Mouse (Mus musculus): Measurements from ENCODE around the gene Zc3h10. TPM values are rescaled to one million over a fixed set of nuclear protein-coding genes. Genes with fewer than 3 reads are reported as not detected.

The Zc3h10 gene
- 0.72 and 2.9 TPM in 2 replicates for total RNA-seq (2015; ENCODE audit: low replicate concordance)
- total RNA-seq (2017; ENCODE audit: low replicate concordance): 5.9 and 6.4 TPM in 2 replicates

DNA sequence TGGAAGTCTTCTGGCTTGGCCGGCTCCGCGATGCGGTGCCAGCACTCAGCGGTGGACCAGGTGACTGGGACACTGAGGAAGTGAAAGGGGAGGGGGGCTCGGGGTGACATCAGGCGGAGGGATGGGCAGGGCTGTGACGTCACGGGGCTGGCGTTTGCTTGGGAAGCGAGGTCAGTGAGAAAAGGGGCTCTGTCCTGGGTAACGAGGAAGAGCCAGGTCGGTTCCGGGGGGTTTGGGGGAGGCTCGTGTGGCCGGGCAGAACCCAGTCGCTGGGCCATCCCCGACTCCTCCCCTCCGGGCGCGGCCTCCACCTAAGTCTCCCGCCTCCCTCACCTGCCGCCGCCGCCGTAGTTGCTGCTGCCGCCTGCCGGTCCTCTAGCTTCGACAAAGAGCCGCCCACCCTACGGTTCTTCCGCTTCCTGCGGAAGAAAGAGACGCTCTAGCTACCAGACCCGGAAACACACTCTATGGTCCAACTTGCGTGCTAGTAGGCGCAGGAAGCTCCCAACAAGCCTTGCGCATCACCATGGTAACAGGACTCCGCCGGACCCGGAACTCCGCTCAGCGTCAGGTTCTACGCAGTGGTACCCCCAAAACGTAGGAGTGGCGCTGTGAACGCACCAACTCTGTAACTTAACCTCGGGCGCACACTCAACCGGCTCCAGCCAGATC, at the start of gene Zc3h10:
Gene Zc3h10 (minus strand): TSS at position 414 of the 672 bp plus-strand sequence.
- ATAC-seq (replicated peaks; ENCODE audit: low FRiP score, poor library complexity, severe bottlenecking): peak; percentile 82

DNA sequence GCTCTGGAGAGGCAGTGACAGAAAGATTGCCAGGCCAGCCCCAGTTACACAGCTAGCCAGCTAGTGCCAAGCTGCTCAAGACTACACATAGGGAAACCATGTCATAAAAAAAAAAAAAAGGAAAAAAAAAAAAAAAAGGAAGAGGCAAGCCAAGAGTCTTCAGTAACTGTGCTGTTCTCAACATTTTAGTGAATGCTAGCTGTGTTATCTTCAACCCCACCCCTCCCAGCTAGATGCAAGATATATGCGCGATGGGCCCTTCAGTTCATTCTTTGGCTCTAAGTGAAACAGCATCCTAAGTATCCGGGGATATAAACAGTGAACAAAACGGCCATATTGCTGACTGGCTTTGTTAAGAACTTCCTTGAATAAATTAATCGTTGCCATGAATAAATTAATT, 45.2 kb upstream of the Zc3h10 start:
- ATAC-seq (replicated peaks; ENCODE audit: low FRiP score, poor library complexity, severe bottlenecking): no peak

DNA sequence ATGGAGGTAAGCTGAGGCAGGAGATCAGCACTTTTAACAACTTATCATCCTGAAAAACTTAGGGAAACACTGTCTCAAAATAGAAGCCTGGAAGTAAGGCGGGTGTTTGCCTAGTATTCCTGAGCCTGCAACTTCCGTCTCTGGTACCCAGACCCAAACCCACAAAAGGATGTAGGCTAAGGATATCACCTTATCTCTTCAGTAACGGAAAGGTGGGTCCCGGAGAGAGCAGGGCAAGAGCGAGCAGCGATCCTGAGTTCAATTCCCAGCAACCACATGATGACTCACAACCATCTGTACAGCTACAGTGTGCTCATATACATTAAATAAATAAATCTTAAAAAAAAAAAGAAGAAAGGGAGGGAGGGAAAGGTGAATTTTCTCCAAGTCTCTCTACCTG, 43.9 kb upstream of the Zc3h10 start:
- no peak for ATAC-seq (replicated peaks; ENCODE audit: low FRiP score, poor library complexity, severe bottlenecking)

DNA sequence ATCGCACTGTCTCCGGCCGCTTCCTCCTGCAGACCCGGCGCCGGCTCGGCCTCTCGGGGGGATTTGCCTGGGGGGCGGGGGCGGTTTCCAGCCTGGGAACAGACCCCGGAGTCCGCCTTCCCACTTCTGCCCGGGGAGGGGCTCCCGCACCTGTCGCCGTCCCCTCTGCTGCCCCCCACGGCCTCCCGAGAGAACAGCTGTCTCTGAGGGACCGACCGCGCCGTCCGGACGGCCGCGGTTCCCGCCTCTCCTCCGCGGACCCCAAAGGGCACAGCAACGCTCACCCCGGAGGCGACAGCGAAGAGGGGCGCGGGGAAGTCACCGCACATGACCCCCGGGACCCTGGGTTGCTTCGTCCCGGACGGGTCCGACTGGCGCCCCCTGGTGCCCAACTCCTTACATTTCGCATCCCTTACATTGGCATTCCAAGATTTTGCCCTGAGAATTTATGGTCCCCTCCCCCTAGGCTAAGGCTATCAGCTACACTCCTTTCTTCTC, 42.7 kb upstream of the Zc3h10 start:
- ATAC-seq (replicated peaks; ENCODE audit: low FRiP score, poor library complexity, severe bottlenecking): peak; percentile 67

DNA sequence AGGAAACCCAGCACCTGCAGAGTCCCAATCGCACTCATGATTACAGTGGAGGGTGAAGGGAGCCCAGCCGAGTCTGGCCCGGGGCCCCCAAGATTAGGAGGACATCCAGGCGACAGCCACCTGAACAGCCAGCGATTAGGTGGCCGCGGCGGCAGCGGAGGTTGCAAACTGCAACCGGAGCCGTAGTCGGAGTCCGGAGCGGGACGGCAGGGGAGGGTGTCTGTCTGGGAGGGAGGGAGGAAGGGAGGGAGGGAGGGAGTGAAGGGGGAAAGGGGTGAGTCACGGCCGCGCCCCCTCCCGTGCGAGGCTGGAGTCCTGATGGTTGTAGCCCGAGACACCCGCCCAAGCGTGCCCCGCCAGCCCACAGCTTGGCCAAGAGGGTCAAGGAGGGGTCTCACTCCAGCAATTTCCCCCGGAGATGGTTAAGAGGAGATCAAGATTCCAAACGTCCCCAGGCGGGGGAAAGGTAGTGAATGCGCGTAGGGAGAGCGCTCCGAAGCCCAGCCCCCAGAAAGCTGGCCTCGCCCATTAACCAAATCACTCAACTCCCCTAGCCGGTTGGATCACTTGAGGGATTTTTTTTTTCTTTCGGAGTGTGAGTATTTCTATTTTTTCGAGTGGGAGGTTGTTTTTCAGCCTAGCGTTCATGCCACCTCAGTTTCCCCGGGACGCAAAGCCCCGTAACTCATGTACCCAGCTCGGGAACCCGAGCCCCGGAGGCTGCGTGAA, 42.1 kb upstream of the Zc3h10 start, which contains the start of gene Erbb3:
Gene Erbb3 (minus strand): TSS at position 189 of the 729 bp plus-strand sequence.
- 0 out of 2 replicates have a peak, but pooled peaks have one; percentile 31 for ATAC-seq (replicated peaks; ENCODE audit: low FRiP score, poor library complexity, severe bottlenecking)

DNA sequence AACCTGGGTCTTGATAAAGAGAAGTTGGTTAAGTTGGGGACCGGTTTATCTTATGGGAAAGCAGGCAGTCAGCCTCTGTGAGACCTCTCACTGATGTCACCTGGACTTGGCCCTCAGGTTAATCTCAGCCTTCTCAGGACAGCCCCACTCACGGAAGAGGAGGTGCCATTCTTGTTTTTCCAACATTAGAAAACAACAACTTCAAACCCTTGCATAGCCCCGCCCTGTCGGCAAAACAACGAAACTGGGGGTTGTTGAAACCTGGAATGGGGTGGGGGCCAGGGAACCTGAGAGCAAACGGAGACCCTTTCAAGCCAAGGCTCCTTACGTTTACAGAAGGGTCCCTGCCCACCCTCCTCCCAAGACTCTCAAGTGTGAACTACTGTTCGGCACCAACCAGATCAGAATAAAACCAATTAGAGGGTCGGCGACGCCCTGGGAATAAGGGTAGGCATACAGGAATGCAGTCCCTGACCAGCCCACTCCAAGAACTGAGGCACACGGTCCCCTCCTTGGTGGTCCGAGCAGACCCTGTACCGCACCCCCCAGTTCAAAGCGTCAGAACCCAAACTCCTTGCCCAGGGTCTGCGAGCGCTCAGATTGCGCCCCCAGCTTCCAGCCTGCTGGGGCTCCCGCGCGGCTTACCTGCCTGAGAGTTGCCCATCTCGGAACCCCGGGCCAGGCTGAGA, 41.3 kb upstream of the Zc3h10 start:
- ATAC-seq (replicated peaks; ENCODE audit: low FRiP score, poor library complexity, severe bottlenecking): no peak

DNA sequence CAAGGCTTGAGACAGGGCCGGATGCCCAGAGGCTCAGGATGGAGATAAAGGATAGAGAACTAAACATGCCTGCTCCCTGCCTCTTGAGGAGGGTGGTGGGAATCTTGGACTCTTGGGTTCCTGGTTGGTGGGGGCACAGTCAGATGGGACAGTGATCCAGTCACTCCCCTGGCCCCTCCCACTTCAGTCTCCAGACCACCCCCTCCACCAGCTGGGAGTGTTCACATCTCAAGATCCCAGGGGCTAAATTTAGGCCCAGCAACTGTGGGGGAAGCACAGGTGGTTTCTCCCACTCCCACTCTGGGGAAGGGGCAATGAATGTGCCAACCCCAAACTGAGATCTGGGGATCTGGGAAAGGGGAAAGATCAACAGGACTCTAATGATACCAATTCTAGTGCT, 40.6 kb upstream of the Zc3h10 start:
- no peak for ATAC-seq (replicated peaks; ENCODE audit: low FRiP score, poor library complexity, severe bottlenecking)

DNA sequence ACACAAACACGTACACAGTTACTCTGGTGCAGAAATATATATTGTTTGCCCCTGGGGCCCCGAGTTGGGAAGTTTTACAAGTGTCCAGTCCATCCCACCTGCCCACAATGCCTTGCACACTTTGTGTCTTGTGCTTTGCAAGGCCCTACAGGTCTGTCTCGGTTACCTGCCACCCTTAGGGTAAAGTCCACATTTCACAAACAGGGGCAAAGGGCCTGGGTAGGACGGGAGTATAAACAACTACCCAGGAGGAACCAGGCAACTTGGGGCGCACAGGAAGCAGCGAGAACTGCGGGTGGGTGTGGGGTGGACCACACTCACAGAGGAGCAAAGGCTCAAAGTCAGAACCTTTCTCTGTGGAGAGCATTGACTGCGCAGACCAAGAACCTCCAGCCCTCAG, 40.1 kb upstream of the Zc3h10 start:
- ATAC-seq (replicated peaks; ENCODE audit: low FRiP score, poor library complexity, severe bottlenecking): no peak

DNA sequence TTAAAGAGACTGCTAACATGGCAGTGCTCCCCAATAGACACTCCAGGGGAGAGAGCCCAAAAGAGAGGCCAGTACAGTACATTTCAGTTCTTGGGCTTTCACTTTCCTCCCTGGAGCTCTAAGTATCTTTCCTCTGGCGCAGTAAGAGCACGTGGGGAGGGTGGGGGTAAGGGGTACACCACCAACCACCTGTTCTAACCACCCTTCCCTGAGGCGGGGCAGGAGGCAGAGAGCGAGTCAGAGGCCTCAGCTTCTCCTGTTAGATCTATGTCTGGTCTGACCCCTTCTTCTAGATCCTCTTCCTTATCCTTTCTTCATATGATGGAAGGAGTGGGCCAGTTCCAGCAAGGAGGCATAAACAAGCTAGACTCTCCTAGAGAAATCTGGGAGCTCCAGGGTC, 39.5 kb upstream of the Zc3h10 start:
- ATAC-seq (replicated peaks; ENCODE audit: low FRiP score, poor library complexity, severe bottlenecking): no peak

DNA sequence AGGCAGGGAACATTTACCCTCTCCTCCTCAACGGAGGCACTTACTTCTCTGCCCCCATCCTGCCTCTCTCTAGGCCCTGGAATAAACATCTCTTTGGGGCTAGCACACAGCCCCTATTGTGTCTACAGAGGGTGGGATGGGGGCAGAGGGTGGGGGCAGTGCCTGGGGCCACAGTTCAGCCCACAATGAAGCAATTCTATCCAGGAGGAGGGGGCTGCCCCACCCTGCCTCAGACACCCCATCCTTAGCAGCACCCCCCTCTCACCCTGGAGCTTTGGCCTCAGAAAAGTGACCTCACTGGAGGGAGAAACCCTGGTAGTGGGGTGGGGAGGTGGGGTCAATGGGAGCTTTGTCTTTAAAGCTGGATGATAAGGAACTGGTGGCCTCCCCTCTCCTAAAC, 39.0 kb upstream of the Zc3h10 start:
- ATAC-seq (replicated peaks; ENCODE audit: low FRiP score, poor library complexity, severe bottlenecking): no peak

DNA sequence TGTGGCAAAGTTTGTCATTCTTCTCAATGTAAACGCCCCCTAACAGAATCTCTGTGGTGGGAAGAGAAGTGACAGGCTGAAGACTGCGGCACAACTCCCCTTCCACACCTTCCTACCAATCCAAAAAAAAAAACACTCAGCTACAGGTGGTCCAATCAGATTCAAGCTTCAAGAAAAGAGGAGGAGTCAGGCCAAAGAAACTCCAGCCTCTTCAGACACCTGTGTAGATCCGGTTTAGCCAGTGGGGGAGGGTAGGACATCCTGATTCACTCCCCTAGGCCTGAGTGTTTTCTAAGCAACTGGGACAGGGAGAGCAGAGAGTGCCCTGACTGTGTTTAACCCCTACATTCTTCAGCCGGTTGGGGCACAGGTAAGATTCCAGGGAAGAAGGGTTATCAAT, 36.8 kb upstream of the Zc3h10 start:
- ATAC-seq (replicated peaks; ENCODE audit: low FRiP score, poor library complexity, severe bottlenecking): no peak

DNA sequence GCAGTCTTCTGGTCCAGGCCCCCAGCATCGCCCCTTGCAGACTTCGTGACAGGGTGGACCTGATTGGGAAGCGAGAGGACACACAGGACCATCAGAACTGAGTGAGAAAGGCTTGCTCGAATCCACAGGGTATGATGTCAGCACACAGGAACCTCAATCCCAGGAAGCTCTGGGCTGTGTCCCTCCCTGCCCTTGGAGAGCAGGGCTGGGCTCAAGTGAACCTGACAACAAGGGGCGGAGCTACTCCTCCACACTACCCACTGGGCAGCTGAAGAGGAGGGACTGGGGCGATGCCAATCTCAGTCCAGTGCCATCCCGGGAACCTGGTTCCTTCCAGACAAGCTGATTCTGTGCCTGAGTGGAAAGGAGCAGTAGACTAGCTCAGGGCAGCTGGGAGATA, 36.1 kb upstream of the Zc3h10 start:
- ATAC-seq (replicated peaks; ENCODE audit: low FRiP score, poor library complexity, severe bottlenecking): no peak

DNA sequence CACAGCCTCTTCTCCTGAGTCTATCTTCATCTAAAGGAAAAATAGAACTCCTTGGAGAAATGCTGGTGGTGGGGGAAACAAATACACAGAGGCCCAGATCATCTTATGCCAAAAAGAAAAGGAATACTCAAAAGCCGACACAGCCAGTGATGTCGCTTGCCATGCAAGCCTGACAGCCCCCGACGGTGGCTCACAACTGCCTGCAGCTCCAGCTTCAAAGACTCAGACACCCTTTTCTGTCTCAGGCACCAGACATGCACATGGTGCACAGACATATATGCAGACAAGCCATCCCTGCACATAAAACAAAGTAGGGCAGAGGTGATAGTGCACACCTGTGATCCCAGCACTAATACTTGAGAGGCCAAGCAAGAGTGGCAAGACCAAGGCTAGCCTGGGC, 32.2 kb upstream of the Zc3h10 start:
- ATAC-seq (replicated peaks; ENCODE audit: low FRiP score, poor library complexity, severe bottlenecking): no peak

DNA sequence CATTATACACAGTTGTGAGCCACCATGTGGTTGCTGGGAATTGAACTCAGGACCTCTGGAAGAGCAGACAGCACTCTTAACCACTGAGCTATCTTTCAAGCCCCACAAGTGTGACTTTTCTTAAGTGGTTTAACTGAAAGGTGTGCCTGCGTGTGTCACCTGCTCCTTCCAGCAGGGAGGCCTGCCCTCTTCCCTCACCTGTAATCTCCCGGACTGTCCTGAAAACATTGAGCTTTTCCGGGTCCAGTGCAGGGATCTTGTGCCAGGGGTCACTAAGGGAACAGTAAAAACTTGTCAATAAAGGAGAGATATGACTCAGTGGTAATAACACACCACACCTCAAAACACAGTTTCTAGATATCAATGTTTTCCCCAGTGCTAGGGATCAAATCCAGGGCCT, 31.7 kb upstream of the Zc3h10 start:
- no peak for ATAC-seq (replicated peaks; ENCODE audit: low FRiP score, poor library complexity, severe bottlenecking)

DNA sequence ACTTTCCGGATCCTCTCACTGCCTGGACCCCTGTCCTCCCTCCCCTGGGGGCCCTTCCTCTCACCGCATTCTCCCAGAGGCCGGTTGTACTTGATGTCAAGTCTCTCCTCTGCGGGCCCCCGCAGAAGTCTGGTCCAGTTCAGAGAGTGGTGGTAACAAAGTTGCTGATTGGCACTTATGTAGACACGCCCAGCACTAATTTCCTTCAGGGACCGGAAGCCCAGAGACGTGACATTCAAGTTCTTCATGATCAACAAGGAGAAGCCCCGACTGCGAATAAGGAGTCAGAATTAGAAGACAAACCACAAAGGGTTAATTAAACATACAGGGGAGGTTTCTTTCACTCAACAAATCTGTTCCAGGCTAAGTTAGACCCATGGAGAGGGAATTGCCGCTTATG, 30.8 kb upstream of the Zc3h10 start:
- no peak for ATAC-seq (replicated peaks; ENCODE audit: low FRiP score, poor library complexity, severe bottlenecking)

DNA sequence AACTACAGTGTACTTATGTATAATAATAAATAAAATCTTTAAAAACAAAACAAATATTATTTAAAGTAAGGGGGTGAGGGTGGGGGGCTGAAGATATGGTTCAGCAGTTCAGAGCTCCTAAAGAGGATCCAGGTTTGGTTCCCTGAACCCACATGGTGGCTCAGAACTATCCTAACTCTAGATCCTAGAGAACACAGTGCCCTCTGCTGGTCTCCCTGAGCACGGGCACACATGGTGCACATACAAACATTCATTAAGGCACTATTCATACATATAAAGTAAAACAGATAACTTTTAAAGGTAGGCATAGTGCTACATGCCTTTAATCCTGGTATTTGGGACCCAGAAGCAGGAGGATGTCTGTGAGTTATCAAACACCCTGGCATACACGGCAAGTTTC, 27.5 kb upstream of the Zc3h10 start:
- peak; percentile 63 for ATAC-seq (replicated peaks; ENCODE audit: low FRiP score, poor library complexity, severe bottlenecking)

DNA sequence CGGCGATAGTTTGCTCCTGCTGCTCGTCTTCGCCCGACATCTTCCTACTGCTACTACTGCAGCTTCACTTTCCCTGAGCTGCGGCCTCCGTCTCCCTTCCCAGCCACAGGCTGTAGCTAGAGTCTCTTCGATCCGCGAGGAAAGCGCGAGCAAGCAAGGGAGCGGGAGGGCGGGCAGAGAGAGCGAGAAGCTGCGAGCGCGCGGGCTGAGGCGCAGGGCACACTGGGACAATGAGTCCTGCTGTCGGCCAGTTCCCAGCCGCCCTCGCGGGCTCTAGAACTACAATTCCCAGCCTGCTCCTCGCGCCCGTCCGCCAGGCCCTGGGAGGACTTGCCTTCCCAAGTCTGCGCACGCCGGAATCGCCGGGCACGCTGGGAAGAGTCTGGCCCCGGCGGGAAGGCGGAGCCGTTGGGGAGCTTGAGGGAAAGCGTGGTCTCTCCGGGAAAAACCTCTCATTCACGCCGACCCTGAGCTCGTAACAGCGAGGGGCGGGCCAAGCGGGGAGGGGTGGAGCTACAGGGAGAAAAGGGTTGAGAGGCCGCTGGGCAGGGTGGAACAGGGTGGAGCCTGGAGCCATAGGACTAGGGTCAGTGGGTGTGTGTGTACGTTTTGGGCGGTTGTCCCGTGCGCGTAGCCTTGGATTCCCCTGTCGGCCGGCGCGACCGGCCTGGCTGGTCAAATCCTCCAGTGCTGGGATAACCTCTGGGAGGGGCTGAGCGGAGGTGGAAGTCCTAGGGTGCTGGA, 18.4 kb upstream of the Zc3h10 start, which contains the start of gene Pa2g4:
Gene Pa2g4 (minus strand): TSS at position 200 of the 744 bp plus-strand sequence.
- peak; percentile 92 for ATAC-seq (replicated peaks; ENCODE audit: low FRiP score, poor library complexity, severe bottlenecking)

DNA sequence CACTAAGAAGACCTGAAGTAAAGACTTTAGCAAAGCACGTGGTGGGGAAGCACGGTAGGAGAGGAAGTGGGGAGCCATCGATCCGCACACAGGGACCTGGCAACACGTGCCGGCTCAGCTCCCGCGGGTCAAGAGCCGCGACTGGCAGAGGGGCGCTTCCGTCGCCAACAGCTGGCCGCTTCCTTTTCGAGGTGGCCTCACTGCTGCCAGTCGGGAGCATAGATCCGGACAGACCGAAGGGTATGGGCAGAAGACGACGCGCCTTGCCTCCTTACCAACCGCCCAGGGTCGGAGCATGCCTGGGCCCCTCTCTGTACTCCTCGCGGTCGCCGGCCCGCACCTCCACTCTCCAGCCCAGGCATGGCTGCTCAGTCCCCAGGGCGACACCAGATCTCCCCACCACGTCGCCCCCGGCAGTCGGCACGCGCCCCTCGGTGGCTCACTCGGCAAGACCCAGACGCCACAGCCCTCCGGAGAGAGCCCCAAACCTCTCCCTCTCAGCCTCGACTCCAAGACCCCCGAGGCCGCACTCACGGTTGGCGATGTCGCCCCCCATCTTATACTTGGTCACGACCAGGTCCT, 17.7 kb upstream of the Zc3h10 start:
- ATAC-seq (replicated peaks; ENCODE audit: low FRiP score, poor library complexity, severe bottlenecking): peak; percentile 37

DNA sequence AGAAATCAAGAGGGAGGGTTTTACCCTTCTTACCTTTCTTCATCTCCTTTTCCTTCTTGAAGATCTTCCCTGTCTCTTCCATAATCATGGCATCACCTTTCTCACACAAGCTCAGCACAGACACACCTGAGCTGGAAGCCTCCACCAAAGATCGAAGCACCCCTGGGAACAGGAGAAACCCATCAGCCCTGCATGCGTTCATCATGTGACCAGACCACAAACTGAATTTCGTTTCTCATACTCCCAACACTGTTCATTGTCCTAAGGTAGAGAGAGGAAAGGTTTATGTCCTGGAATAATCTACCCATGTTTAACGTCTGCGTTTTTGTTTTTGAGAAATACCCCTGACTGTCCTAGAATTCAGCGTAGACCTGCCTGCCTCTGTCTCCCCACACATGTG, 16.0 kb upstream of the Zc3h10 start:
- no peak for ATAC-seq (replicated peaks; ENCODE audit: low FRiP score, poor library complexity, severe bottlenecking)

Data from erythroid progenitor cell, adult 5-6 weeks (primary cell).